Mouse (Mus musculus): ENCODE results near the gene Atpaf1. TPM values are rescaled to one million over a fixed set of nuclear protein-coding genes. Genes with fewer than 3 reads are reported as not detected.

Atpaf1 gene
- polyA plus RNA-seq, 1 experiment = 54.4 TPM

GRCm38 (mm10) chr4:115754851-115755250, 29.8 kb upstream of the Atpaf1 start:
- no peak overlapping the region for H3K4me3 ChIP-seq (ENCODE audit: insufficient read depth, low read length)
- TF ChIP-seq CTCF (IDR thresholded peaks at IDR 0.05; ENCODE audit: extremely low read depth, insufficient read depth, low read length) (no peak), POLR2A (IDR thresholded peaks at IDR 0.05; ENCODE audit: extremely low read depth, insufficient read depth, low read length) (no peak)
- H3K27ac ChIP-seq (ENCODE audit: insufficient read depth, low read length) = no peak overlapping the region
- no peaks in the 10 kb centered on the region for H3K4me1 ChIP-seq (ENCODE audit: control insufficient read depth, insufficient read depth, low read length)

- no peak for TF ChIP-seq POLR2A (IDR thresholded peaks at IDR 0.05; ENCODE audit: extremely low read depth, insufficient read depth, low read length)
- no peak for TF ChIP-seq CTCF (IDR thresholded peaks at IDR 0.05; ENCODE audit: extremely low read depth, insufficient read depth, low read length)
- H3K27ac ChIP-seq (ENCODE audit: insufficient read depth, low read length) = no peak overlapping the region
- H3K4me1 ChIP-seq (ENCODE audit: control insufficient read depth, insufficient read depth, low read length) = no peaks in the 10 kb centered on the region
- H3K4me3 ChIP-seq (ENCODE audit: insufficient read depth, low read length) = no peak overlapping the region
Observed at GRCm38 (mm10) chr4:115761206-115761605, 23.4 kb upstream of the Atpaf1 start.

- Histone ChIP-seq H3K4me1 (ENCODE audit: control insufficient read depth, insufficient read depth, low read length) (no peaks in the 10 kb centered on the region), H3K27ac (ENCODE audit: insufficient read depth, low read length) (no peak overlapping the region), H3K4me3 (ENCODE audit: insufficient read depth, low read length) (no peak overlapping the region)
- TF ChIP-seq CTCF (IDR thresholded peaks at IDR 0.05; ENCODE audit: extremely low read depth, insufficient read depth, low read length) (no peak), POLR2A (IDR thresholded peaks at IDR 0.05; ENCODE audit: extremely low read depth, insufficient read depth, low read length) (no peak)
Observed at GRCm38 (mm10) chr4:115764581-115764980, 20.0 kb upstream of the Atpaf1 start.

- Histone ChIP-seq H3K27ac (ENCODE audit: insufficient read depth, low read length) (no peak overlapping the region), H3K4me3 (ENCODE audit: insufficient read depth, low read length) (no peak overlapping the region), H3K4me1 (ENCODE audit: control insufficient read depth, insufficient read depth, low read length) (no peaks in the 10 kb centered on the region)
- TF ChIP-seq CTCF (IDR thresholded peaks at IDR 0.05; ENCODE audit: extremely low read depth, insufficient read depth, low read length) (no peak), POLR2A (IDR thresholded peaks at IDR 0.05; ENCODE audit: extremely low read depth, insufficient read depth, low read length) (no peak)
Observed at GRCm38 (mm10) chr4:115767647-115768467, 16.8 kb upstream of the Atpaf1 start.

- Histone ChIP-seq H3K27ac (ENCODE audit: insufficient read depth, low read length) (no peak overlapping the region), H3K4me3 (ENCODE audit: insufficient read depth, low read length) (no peak overlapping the region), H3K4me1 (ENCODE audit: control insufficient read depth, insufficient read depth, low read length) (no peaks in the 10 kb centered on the region)
- no peak for TF ChIP-seq POLR2A (IDR thresholded peaks at IDR 0.05; ENCODE audit: extremely low read depth, insufficient read depth, low read length)
- no peak for TF ChIP-seq CTCF (IDR thresholded peaks at IDR 0.05; ENCODE audit: extremely low read depth, insufficient read depth, low read length)
Observed at GRCm38 (mm10) chr4:115775056-115775455, 9.6 kb upstream of the Atpaf1 start.

- peaks cover 3% of the 10 kb centered on the region; the same call in 1 of the 2 replicates for H3K4me1 ChIP-seq (ENCODE audit: control insufficient read depth, insufficient read depth, low read length)
- TF ChIP-seq CTCF (IDR thresholded peaks at IDR 0.05; ENCODE audit: extremely low read depth, insufficient read depth, low read length) (no peak), POLR2A (IDR thresholded peaks at IDR 0.05; ENCODE audit: extremely low read depth, insufficient read depth, low read length) (no peak)
- no peak overlapping the region for H3K27ac ChIP-seq (ENCODE audit: insufficient read depth, low read length)
- no peak overlapping the region for H3K4me3 ChIP-seq (ENCODE audit: insufficient read depth, low read length)
Observed at GRCm38 (mm10) chr4:115777627-115778026, 7.0 kb upstream of the Atpaf1 start.

- H3K27ac ChIP-seq (ENCODE audit: insufficient read depth, low read length) = no peak overlapping the region
- peaks cover 6% of the 10 kb centered on the region; the same call in 1 of the 2 replicates for H3K4me1 ChIP-seq (ENCODE audit: control insufficient read depth, insufficient read depth, low read length)
- TF ChIP-seq POLR2A (IDR thresholded peaks at IDR 0.05; ENCODE audit: extremely low read depth, insufficient read depth, low read length) (no peak), CTCF (IDR thresholded peaks at IDR 0.05; ENCODE audit: extremely low read depth, insufficient read depth, low read length) (no peak)
- H3K4me3 ChIP-seq (ENCODE audit: insufficient read depth, low read length) = no peak overlapping the region
Observed at GRCm38 (mm10) chr4:115780269-115780668, 4.3 kb upstream of the Atpaf1 start.

- Histone ChIP-seq H3K27ac (ENCODE audit: insufficient read depth, low read length) (no peak within 1 kb of the TSS), H3K4me1 (ENCODE audit: control insufficient read depth, insufficient read depth, low read length) (peaks cover 11% of the 10 kb centered on the region), H3K4me3 (ENCODE audit: insufficient read depth, low read length) (no peak within 1 kb of the TSS)
- no peak for TF ChIP-seq POLR2A (IDR thresholded peaks at IDR 0.05; ENCODE audit: extremely low read depth, insufficient read depth, low read length)
- TF ChIP-seq CTCF (IDR thresholded peaks at IDR 0.05; ENCODE audit: extremely low read depth, insufficient read depth, low read length) = no peak
Observed at GRCm38 (mm10) chr4:115780918-115781317, 3.7 kb upstream of the Atpaf1 start, which contains the start of gene Tex38. TSS of gene Tex38 (minus strand) at chr4:115781018.

GRCm38 (mm10) chr4:115782026-115782805, 2.4 kb upstream of the Atpaf1 start:
- H3K27ac ChIP-seq (ENCODE audit: insufficient read depth, low read length) = no peak overlapping the region
- H3K4me1 ChIP-seq (ENCODE audit: control insufficient read depth, insufficient read depth, low read length) = peaks cover 11% of the 10 kb centered on the region
- TF ChIP-seq POLR2A (IDR thresholded peaks at IDR 0.05; ENCODE audit: extremely low read depth, insufficient read depth, low read length) = no peak
- no peak for TF ChIP-seq CTCF (IDR thresholded peaks at IDR 0.05; ENCODE audit: extremely low read depth, insufficient read depth, low read length)

More at GRCm38 (mm10) chr4:115782026-115782805, 2.4 kb upstream of the Atpaf1 start:
- H3K4me3 ChIP-seq (ENCODE audit: insufficient read depth, low read length) = no peak overlapping the region

Data from cortical plate, adult 2 months (tissue).